In genomic region chr2:127347147-127347985, GRCm38 (mm10) we compare ENCODE assay signal across 22 mouse cellular contexts. TPM values are rescaled to one million over a fixed set of nuclear protein-coding genes. Genes with fewer than 3 reads are reported as not detected.
"Had no signal": no experiment of that assay in that cellular context is flagged by ENCODE, and none has a peak within 500 bp of the region (broad histone marks: within the 10 kb centered on the region; RNA-seq: fewer than 3 reads in every experiment).

No protein-coding gene starts in this region.

- H3K4me1 ChIP-seq: limb, embryonic 13.5 days; liver, embryonic 13.5 days had no signal

- H3K4me3 ChIP-seq: limb, embryonic 13.5 days; liver, embryonic 13.5 days had no signal

- H3K27ac ChIP-seq: limb, embryonic 13.5 days; liver, embryonic 13.5 days had no signal

- H3K4me2 ChIP-seq: limb, embryonic 13.5 days; liver, embryonic 13.5 days; midbrain, embryonic 11.5 days had no signal

- H3K9me3 ChIP-seq: limb, embryonic 13.5 days; liver, embryonic 13.5 days had no signal

- DNase-seq: kidney, postnatal 36 days; left cerebral cortex, postnatal 4 days; liver, embryonic 13.5 days; lung, adult 2 months; lung, postnatal 14 days; lung, postnatal 4 days; midbrain, embryonic 14.5 days; thymus, adult 18-20 months; thymus, postnatal 36 days had no signal

- H3K9ac ChIP-seq: limb, embryonic 13.5 days; liver, embryonic 13.5 days had no signal

- H3K27me3 ChIP-seq: limb, embryonic 13.5 days had no signal

- H3K36me3 ChIP-seq: limb, embryonic 13.5 days; liver, embryonic 13.5 days had no signal

RNA-seq across cellular contexts. Expression of gene Astl, which starts 8.9 kb away (rescaled TPM):
- polyA plus RNA-seq: kidney, embryonic 16.5 days; liver, adult 2 months; liver, embryonic 13.5 days; liver, embryonic 16.5 days; lung, adult 2 months; lung, embryonic 16.5 days; midbrain, embryonic 11.5 days; midbrain, embryonic 14.5 days; midbrain, postnatal 0 days; neural tube, embryonic 11.5 days; neural tube, embryonic 14.5 days; small intestine, adult 2 months; stomach, embryonic 16.5 days; testis, adult 2 months; urinary bladder, adult 2 months had no signal
